Mouse (Mus musculus): ENCODE data around the gene G430095P16Rik.

DNA sequence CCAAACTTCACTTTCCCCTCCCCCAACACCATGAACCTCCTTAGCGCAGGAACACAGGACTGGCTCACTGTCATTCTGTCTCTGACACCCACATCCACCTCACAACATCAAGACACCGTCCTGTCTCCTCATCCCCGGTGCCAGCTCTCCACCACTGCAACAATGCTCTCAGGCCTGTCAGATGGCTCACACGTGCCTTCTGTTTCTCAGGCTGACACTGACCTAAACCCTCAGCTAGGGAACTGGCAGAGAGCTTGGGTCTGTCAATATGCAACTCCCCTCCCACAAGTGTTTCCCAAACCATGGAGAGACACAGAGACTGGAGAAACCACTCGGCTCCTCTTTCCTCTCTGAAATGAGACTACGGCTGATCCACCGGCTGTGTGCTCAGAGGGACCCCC is 37.6 kb downstream of the G430095P16Rik start:
- TF ChIP-seq CEBPB (IDR thresholded peaks at IDR 0.05; ENCODE audit: low read depth) (no peak), CTCF (IDR thresholded peaks at IDR 0.05; ENCODE audit: control insufficient read depth, insufficient read depth, insufficient read length) (no peak), MAX (IDR thresholded peaks at IDR 0.05) (no peak), MYOD1 (IDR thresholded peaks at IDR 0.05; ENCODE audit: control insufficient read depth, insufficient read length, low read depth) (no peak)

Data from C2C12 (cell line).